Mouse (Mus musculus): ENCODE results near the gene Col27a1. TPM values are rescaled to one million over a fixed set of nuclear protein-coding genes. Genes with fewer than 3 reads are reported as not detected.

The Col27a1 gene
- polyA plus RNA-seq, 1 experiment from 2014 or later = 23.6 TPM

DNA sequence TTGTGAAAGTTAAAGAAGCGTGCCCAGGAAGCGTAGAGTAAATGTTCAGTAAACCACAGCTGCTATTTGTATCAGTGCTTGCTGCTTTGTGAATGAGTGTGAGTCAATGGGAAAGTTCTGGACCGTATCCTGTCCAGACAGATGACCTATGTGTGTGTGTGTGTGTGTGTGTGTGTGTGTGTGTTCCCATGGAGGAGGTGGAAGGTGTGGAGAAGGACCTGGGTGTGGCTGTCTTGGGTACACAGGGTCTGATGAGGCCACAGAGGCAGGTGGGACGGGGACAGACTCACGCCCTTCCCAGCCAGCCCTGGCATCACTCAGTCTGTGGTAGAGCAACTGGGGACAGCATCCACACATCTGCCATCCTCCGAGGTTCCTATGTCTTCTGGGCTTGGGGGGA, 3.7 kb downstream of the Col27a1 start:
- no peaks in the 10 kb centered on the region for H3K27me3 ChIP-seq (ENCODE audit: control insufficient read depth, insufficient read depth, low read length)
- H3K9ac ChIP-seq (replicated peaks; ENCODE audit: low read depth, low read length) = 0 out of 2 replicates have a peak overlapping the region, but pooled peaks have one; percentile 90
- H3K36me3 ChIP-seq (ENCODE audit: control insufficient read depth, insufficient read depth, low read length) = peaks cover 15% of the 10 kb centered on the region
- no peak for ATAC-seq (ENCODE audit: insufficient number of reproducible peaks, insufficient read depth, low FRiP score, low read depth)
- no peak overlapping the region for H3K4me3 ChIP-seq (ENCODE audit: low read depth, low read length)
- no peaks in the 10 kb centered on the region for H3K9me3 ChIP-seq (ENCODE audit: control insufficient read depth, low read depth, low read length)
- peak overlapping the region; percentile 95 for H3K4me2 ChIP-seq (replicated peaks; ENCODE audit: low read depth, low read length)
- WGBS = 70% methylated on average over 6 of the region's 6 CpGs
- no peak overlapping the region; the same call in 1 of the 2 replicates for H3K27ac ChIP-seq (ENCODE audit: low read length)
- H3K4me1 ChIP-seq (ENCODE audit: control insufficient read depth, insufficient read depth, low read length) = peaks cover 27% of the 10 kb centered on the region; the same call in 1 of the 2 replicates

DNA sequence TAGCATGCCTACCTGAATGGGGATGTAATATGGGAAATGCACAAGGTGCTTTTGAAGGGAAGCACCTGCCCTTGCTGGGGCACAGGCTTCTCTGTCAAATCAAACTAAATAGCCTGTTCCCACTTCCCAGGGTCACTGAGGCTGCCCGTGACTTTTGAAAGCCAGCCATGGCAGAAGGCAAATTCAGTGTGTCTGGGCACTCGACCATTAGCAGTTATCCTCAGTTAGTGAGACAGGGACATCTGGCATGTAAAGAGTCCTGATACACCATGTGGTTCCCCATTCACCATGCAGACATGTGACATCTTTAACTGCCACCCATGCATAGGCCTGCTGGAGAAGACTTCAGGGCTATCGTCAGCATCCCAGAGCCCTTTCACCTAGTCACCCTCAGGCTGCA, 5.3 kb downstream of the Col27a1 start:
- Histone ChIP-seq H3K4me3 (ENCODE audit: low read depth, low read length) (no peak overlapping the region), H3K27me3 (ENCODE audit: control insufficient read depth, insufficient read depth, low read length) (no peaks in the 10 kb centered on the region), H3K36me3 (ENCODE audit: control insufficient read depth, insufficient read depth, low read length) (peaks cover 25% of the 10 kb centered on the region), H3K9ac (replicated peaks; ENCODE audit: low read depth, low read length) (no peak overlapping the region), H3K27ac (ENCODE audit: low read length) (no peak overlapping the region), H3K9me3 (ENCODE audit: control insufficient read depth, low read depth, low read length) (no peaks in the 10 kb centered on the region), H3K4me2 (replicated peaks; ENCODE audit: low read depth, low read length) (no peak overlapping the region), H3K4me1 (ENCODE audit: control insufficient read depth, insufficient read depth, low read length) (peaks cover 27% of the 10 kb centered on the region; the same call in 1 of the 2 replicates)
- WGBS = 83% methylated on average over 3 of the region's 3 CpGs
- ATAC-seq (ENCODE audit: insufficient number of reproducible peaks, insufficient read depth, low FRiP score, low read depth) = no peak

DNA sequence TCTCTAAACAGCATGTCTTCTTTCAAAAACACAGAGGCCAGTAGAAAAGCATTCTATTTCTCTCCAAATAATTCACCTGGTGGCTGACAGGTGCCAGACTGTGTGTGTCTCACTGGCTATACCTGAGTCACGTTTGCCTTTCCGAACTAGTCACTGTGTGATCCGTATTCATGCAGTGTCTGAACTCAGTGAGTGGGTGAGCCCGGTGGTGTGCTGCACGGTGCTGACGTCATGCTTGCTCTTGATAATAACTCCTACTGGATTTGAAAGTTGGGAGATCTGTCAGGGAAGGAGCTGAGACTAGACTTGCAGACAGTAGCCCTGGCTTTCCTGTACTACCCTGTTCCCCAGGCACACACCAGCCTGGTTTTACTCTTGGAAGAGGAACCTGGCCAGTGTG, 5.8 kb downstream of the Col27a1 start:
- Histone ChIP-seq H3K9ac (replicated peaks; ENCODE audit: low read depth, low read length) (no peak overlapping the region), H3K36me3 (ENCODE audit: control insufficient read depth, insufficient read depth, low read length) (peaks cover 31% of the 10 kb centered on the region), H3K4me2 (replicated peaks; ENCODE audit: low read depth, low read length) (no peak overlapping the region), H3K9me3 (ENCODE audit: control insufficient read depth, low read depth, low read length) (no peaks in the 10 kb centered on the region), H3K4me3 (ENCODE audit: low read depth, low read length) (no peak overlapping the region), H3K4me1 (ENCODE audit: control insufficient read depth, insufficient read depth, low read length) (peaks cover 22% of the 10 kb centered on the region; the same call in 1 of the 2 replicates), H3K27me3 (ENCODE audit: control insufficient read depth, insufficient read depth, low read length) (no peaks in the 10 kb centered on the region), H3K27ac (ENCODE audit: low read length) (no peak overlapping the region)
- 70% methylated on average over 6 of the region's 6 CpGs for WGBS
- no peak for ATAC-seq (ENCODE audit: insufficient number of reproducible peaks, insufficient read depth, low FRiP score, low read depth)

DNA sequence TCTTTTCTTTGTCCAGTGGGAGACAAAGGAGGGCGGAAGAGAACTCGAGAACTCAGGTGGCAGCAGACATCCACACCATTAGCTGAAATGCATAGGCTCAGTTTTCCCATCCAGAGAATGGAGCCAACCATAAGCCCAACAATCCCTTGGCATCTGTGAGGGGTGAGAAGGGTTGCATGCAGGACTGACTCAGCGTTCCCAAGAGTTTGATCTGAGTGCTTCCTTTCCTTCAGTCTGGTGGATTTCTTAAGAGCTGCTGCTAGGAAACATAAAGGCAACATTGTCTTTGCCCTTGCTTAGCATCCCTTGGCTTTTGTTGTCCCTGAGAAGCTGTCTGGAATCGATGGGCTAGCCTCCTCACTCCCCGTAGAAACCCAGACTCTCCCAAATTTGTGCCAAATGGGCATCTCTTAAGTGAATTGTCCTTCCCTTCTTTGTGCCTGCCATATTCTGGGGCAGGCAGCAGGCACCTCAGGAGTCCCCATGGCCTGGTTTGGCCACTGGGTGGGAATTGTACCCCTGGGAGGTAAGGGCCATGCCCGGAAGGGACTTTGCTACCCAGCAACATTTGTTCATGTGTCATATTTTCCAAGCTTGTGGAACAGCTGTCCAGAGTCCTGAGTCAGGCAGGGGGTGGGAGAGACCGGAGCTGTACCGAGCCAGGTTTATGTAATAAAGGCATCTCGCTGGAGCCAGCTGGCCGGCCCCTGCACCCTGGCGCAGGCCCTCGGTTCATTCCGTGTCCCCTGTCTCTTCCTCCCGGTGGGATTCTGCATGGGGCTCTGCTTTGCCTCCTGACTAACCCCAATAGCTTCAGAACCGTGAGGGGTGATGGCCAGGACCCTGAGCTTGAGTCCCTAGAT, 7.5 kb downstream of the Col27a1 start:
- peaks cover 39% of the 10 kb centered on the region for H3K36me3 ChIP-seq (ENCODE audit: control insufficient read depth, insufficient read depth, low read length)

DNA sequence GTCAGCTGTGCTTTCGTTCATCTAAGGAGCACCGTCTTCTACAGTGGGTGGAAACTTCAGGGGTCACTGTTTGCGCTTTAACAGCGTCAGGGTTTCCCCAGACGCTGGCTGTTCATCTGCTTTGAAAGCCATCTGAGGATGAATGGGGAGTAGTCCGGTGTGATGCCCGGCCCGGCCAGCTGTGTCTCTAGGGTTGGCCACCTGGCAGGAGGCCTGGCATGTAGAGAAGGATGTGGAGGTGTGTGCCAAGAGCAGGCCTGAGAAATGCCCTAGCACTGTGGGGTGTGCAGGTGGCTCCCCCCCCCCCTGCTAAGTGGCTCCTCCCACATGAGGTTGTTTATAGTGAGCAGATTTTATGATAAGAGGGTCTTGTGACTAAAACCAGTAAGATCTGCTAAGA, 8.4 kb downstream of the Col27a1 start:
- no peak overlapping the region for H3K27ac ChIP-seq (ENCODE audit: low read length)
- no peak for ATAC-seq (ENCODE audit: insufficient number of reproducible peaks, insufficient read depth, low FRiP score, low read depth)
- 69% methylated on average over 8 of the region's 8 CpGs for WGBS
- no peak overlapping the region for H3K4me2 ChIP-seq (replicated peaks; ENCODE audit: low read depth, low read length)
- H3K27me3 ChIP-seq (ENCODE audit: control insufficient read depth, insufficient read depth, low read length) = no peaks in the 10 kb centered on the region
- no peak overlapping the region for H3K4me3 ChIP-seq (ENCODE audit: low read depth, low read length)
- peaks cover 26% of the 10 kb centered on the region; the same call in 1 of the 2 replicates for H3K4me1 ChIP-seq (ENCODE audit: control insufficient read depth, insufficient read depth, low read length)
- no peak overlapping the region for H3K9ac ChIP-seq (replicated peaks; ENCODE audit: low read depth, low read length)
- H3K36me3 ChIP-seq (ENCODE audit: control insufficient read depth, insufficient read depth, low read length) = peaks cover 40% of the 10 kb centered on the region
- H3K9me3 ChIP-seq (ENCODE audit: control insufficient read depth, low read depth, low read length) = no peaks in the 10 kb centered on the region

More for the DNA sequence above, 7.5 kb downstream of the Col27a1 start:
- no peak overlapping the region for H3K27ac ChIP-seq (ENCODE audit: low read length)
- H3K9ac ChIP-seq (replicated peaks; ENCODE audit: low read depth, low read length) = no peak overlapping the region
- no peak overlapping the region for H3K4me2 ChIP-seq (replicated peaks; ENCODE audit: low read depth, low read length)
- H3K9me3 ChIP-seq (ENCODE audit: control insufficient read depth, low read depth, low read length) = no peaks in the 10 kb centered on the region
- no peak overlapping the region for H3K4me3 ChIP-seq (ENCODE audit: low read depth, low read length)
- WGBS = 75% methylated on average over 15 of the region's 15 CpGs
- no peaks in the 10 kb centered on the region for H3K27me3 ChIP-seq (ENCODE audit: control insufficient read depth, insufficient read depth, low read length)
- peaks cover 26% of the 10 kb centered on the region; the same call in 1 of the 2 replicates for H3K4me1 ChIP-seq (ENCODE audit: control insufficient read depth, insufficient read depth, low read length)
- no peak for ATAC-seq (ENCODE audit: insufficient number of reproducible peaks, insufficient read depth, low FRiP score, low read depth)

DNA sequence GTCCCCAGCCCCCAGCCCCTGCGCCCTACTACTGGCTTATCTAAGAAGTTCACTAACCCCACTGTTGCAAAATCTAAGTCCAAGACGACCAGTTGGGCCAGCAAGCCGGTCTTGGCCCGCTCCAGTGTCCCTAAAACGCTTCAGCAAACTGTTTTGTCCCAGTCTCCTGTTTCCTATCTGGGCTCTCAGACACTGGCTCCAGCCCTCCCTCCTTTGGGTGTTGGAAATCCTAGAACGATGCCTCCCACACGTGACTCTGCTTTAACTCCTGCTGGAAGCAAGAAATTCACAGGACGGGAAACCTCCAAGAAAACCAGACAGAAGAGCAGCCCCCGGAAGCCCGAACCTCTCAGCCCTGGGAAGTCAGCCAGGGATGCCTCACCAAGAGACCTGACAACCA, 11.6 kb downstream of the Col27a1 start:
- Histone ChIP-seq H3K9me3 (ENCODE audit: control insufficient read depth, low read depth, low read length) (no peaks in the 10 kb centered on the region), H3K9ac (replicated peaks; ENCODE audit: low read depth, low read length) (no peak overlapping the region), H3K4me3 (ENCODE audit: low read depth, low read length) (no peak overlapping the region), H3K27me3 (ENCODE audit: control insufficient read depth, insufficient read depth, low read length) (no peaks in the 10 kb centered on the region), H3K4me1 (ENCODE audit: control insufficient read depth, insufficient read depth, low read length) (peaks cover 28% of the 10 kb centered on the region), H3K4me2 (replicated peaks; ENCODE audit: low read depth, low read length) (no peak overlapping the region), H3K27ac (ENCODE audit: low read length) (peak overlapping the region; percentile 62; the same call in 1 of the 2 replicates), H3K36me3 (ENCODE audit: control insufficient read depth, insufficient read depth, low read length) (peaks cover 51% of the 10 kb centered on the region)
- no peak for ATAC-seq (ENCODE audit: insufficient number of reproducible peaks, insufficient read depth, low FRiP score, low read depth)
- WGBS = 68% methylated on average over 10 of the region's 10 CpGs

DNA sequence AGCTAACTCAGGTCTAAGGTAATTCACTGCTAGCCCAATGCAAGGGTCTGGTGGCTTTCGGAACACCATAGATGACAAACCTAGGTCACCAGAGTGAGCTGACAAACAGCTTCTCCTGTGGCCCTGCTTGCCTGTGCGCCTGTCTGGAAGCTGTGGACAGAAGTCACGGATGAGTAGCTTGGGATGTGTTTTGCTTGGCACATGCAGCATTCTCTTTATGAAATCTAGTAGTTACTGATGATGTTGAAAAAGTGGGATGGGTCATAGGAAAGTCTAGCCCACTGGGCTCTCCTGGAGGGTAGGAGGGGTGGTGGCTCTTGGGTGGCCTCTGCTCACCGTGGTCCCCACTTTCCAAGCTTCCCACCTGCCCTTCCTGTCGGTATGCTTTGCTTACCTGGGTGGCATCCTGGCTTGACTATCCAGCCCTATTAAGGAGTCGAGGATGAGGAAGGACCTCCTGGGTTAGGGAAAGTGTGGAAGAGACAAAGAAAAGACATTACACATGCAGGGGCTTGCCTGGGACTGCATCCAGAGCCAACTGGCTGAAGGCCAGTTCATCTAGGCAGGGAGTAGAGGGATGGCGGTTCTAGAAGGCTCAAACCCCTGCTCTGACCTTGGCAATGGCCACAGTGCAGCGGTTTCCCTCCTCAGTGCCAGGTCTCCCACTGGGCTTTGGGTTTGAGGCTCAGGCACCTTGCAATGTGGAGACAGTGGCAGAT, 12.5 kb downstream of the Col27a1 start:
- no peak overlapping the region for H3K4me2 ChIP-seq (replicated peaks; ENCODE audit: low read depth, low read length)
- peaks cover 28% of the 10 kb centered on the region for H3K4me1 ChIP-seq (ENCODE audit: control insufficient read depth, insufficient read depth, low read length)
- no peak overlapping the region for H3K4me3 ChIP-seq (ENCODE audit: low read depth, low read length)
- WGBS = 60% methylated on average over 8 of the region's 8 CpGs
- H3K27me3 ChIP-seq (ENCODE audit: control insufficient read depth, insufficient read depth, low read length) = no peaks in the 10 kb centered on the region
- H3K27ac ChIP-seq (ENCODE audit: low read length) = peak overlapping the region; percentile 62; the same call in 1 of the 2 replicates
- no peak overlapping the region for H3K9ac ChIP-seq (replicated peaks; ENCODE audit: low read depth, low read length)
- peak; percentile 19; the same call in 1 of the 2 replicates for ATAC-seq (ENCODE audit: insufficient number of reproducible peaks, insufficient read depth, low FRiP score, low read depth)
- H3K9me3 ChIP-seq (ENCODE audit: control insufficient read depth, low read depth, low read length) = no peaks in the 10 kb centered on the region
- H3K36me3 ChIP-seq (ENCODE audit: control insufficient read depth, insufficient read depth, low read length) = peaks cover 46% of the 10 kb centered on the region

DNA sequence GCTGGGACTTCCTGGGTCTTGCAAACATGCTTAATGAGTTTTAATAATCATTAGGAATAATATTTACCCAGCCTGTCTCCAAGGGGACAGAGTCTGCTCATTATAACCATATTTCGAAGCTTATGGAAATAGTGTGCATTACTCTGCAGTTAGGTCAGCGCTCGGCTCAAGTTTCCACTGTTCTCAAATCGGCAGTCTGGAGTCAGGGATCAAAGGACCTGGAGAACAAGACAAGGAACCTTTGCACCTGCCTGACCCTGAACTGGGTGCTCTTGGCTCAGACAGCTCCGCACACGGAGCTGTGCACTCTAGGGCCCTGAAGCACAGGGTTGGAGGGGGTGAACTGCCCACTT, 13.1 kb downstream of the Col27a1 start:
- Histone ChIP-seq H3K4me3 (ENCODE audit: low read depth, low read length) (no peak overlapping the region), H3K36me3 (ENCODE audit: control insufficient read depth, insufficient read depth, low read length) (peaks cover 44% of the 10 kb centered on the region), H3K4me2 (replicated peaks; ENCODE audit: low read depth, low read length) (no peak overlapping the region), H3K4me1 (ENCODE audit: control insufficient read depth, insufficient read depth, low read length) (peaks cover 31% of the 10 kb centered on the region), H3K9me3 (ENCODE audit: control insufficient read depth, low read depth, low read length) (no peaks in the 10 kb centered on the region), H3K27ac (ENCODE audit: low read length) (peak overlapping the region; percentile 62; the same call in 1 of the 2 replicates), H3K27me3 (ENCODE audit: control insufficient read depth, insufficient read depth, low read length) (no peaks in the 10 kb centered on the region), H3K9ac (replicated peaks; ENCODE audit: low read depth, low read length) (no peak overlapping the region)
- 46% methylated on average over 6 of the region's 6 CpGs for WGBS
- ATAC-seq (ENCODE audit: insufficient number of reproducible peaks, insufficient read depth, low FRiP score, low read depth) = peak; percentile 12; the same call in 1 of the 2 replicates
